Mouse (Mus musculus) brain, embryonic 14.5 days (tissue): ENCODE results near the gene Gabrg3.

Experiments
- CTCF ChIP-seq: fragments of 200-500 bp; IDR thresholded peaks from 2 replicates; pipeline ENCODE4 v1.5.1; 2012; ENCODE audit warnings: inconsistent platforms, mild to moderate bottlenecking, moderate library complexity, borderline replicate concordance; ENCODE audit not compliant: insufficient read depth, insufficient read length; ENCODE audit errors: extremely low read depth
- POLR2A ChIP-seq: fragments of 200-500 bp; IDR thresholded peaks from 2 replicates; pipeline ENCODE4 v1.6.1; 2012; ENCODE audit warnings: mild to moderate bottlenecking, inconsistent platforms, borderline replicate concordance; ENCODE audit not compliant: poor library complexity, insufficient read depth, insufficient read length, severe bottlenecking; ENCODE audit errors: extremely low read depth

GRCm38 (mm10) chr7:56899762-56900161, 487.2 kb downstream of the Gabrg3 start:
- no peak for TF ChIP-seq CTCF
- no peak for TF ChIP-seq POLR2A
